Mouse (Mus musculus) bone marrow macrophage, adult 2 months (primary cell): ENCODE data around the gene Rell1. TPM values are rescaled to one million over a fixed set of nuclear protein-coding genes. Genes with fewer than 3 reads are reported as not detected.

Experiments used
- H3K27ac ChIP-seq: 2 replicates; pipeline ENCODE4 v1.5.1; 2012; ENCODE audit warnings: low read depth, low read length; ENCODE audit not compliant: insufficient read depth
- H3K4me1 ChIP-seq: 2 replicates; pipeline ENCODE4 v1.6.1; 2012; ENCODE audit warnings: low read length; ENCODE audit not compliant: control insufficient read depth, insufficient read depth
- H3K4me3 ChIP-seq: 2 replicates; pipeline ENCODE4 v1.5.1; 2012; ENCODE audit warnings: mild to moderate bottlenecking, low read length, moderate library complexity; ENCODE audit not compliant: insufficient read depth
- CTCF ChIP-seq: IDR thresholded peaks from 2 replicates; pipeline ENCODE4 v1.5.1; 2012; ENCODE audit warnings: low read depth, mild to moderate bottlenecking, low read length, moderate library complexity
- POLR2A ChIP-seq: IDR thresholded peaks from 2 replicates; pipeline ENCODE4 v1.6.1; 2012; ENCODE audit warnings: mild to moderate bottlenecking, low read depth, low read length, borderline replicate concordance
- polyA plus RNA-seq: library from polyadenylated mRNA; stranded (reverse); fragments of >200 nt; gene quantifications from 2 replicates; pipeline ENCODE4 v1.2.4, GENCODE M21; 2012; ENCODE audit not compliant: missing spikeins, insufficient read depth, insufficient read length

Rell1 gene
- polyA plus RNA-seq, 1 experiment: 63.3 TPM

DNA sequence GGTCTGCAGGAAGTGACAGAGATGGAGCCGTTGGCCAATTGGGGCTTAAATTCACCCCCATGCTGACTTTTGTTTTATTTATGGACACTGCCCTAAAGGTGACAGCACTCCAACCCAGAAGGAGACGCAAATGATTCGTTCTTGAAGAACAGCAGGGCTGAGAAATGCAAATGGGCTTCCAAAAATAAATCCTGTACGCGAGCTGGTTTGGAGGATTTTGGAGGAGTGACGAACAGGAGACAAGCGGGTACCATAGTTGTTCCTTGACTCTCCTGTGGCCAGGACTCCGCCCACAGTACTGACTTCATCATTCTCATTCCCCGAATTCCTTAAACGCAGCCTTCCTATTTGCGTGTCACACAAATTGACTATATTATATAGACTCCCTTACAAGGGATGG is 12.3 kb downstream of the Rell1 start:
- Histone ChIP-seq H3K27ac (no peak overlapping the region), H3K4me3 (no peak overlapping the region), H3K4me1 (peaks cover 3% of the 10 kb centered on the region; the same call in 1 of the 2 replicates)
- TF ChIP-seq POLR2A (no peak), CTCF (no peak)

DNA sequence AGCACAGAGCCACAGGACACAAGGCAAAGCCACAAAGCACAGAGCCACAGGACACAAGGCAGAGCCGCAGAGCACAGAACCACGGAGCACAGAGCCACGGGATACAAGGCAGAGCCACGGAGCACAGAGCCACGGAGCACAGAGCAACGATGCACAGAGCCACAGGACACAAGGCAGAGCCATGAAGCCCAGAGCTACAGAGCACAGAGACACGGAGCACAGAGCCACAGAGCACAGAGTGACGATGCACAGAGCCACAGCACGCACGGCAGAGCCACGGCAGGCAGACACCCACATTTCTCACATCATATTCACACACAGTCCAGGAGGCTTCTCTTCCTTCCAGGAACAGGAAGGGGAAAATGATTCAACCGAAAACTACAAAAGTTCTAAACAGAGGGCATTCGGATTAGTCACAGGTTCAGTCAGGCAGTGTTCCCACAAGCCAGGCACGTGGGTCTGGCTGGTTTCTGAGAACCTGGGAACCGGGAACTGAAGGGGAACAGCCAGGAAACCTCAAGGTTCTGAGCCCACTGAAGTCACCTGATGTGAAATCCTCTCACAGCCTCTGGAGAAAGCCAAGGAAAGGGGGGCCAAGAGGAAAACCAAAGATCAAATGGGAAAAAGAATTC is 15.2 kb downstream of the Rell1 start:
- Histone ChIP-seq H3K27ac (no peak overlapping the region), H3K4me1 (peaks cover 3% of the 10 kb centered on the region; the same call in 1 of the 2 replicates), H3K4me3 (no peak overlapping the region)
- TF ChIP-seq CTCF (no peak), POLR2A (no peak)

DNA sequence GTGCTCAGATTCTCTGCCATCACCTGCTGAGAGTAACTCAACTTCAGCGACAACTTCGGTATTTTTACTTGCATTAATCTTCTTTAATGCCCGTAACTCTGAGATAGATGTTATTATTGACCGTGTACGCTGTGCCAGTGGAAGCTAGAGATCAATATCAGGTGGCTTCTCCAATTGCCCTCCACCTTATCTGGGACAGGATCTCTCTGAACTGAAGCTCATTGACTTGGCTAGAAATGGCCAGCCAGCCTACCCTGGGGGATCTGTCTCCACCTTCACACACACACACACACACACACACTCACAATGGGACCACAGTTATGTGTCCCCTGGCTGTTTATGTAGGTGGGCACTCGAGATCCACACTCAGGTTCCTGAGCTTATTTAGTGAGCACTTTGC is 16.7 kb downstream of the Rell1 start:
- H3K27ac ChIP-seq: no peak overlapping the region
- no peak overlapping the region for H3K4me3 ChIP-seq
- TF ChIP-seq POLR2A (no peak), CTCF (no peak)
- H3K4me1 ChIP-seq: peaks cover 3% of the 10 kb centered on the region; the same call in 1 of the 2 replicates

DNA sequence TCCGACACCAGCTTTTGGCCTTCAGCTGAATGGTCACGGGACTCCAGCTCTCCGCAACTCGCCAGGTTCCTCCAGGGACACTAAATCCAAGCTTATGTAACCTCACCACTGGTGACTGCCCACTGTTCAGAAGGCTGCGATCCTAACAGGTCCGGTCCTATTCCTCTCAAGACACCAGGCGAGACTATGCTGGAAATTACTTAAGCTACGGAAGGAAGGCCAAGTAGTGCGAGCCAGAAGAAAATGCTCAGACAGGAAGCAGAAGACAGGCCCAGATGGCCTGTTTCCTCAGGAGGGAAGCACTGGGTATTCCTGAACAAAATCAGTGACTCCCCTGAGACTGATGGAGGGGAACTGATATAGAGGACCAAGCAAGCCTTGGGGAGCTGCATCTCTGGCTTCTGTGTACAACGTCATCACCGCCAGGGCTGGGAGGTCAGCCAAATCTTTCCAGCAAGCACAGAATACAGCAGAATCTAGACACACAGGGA is 17.2 kb downstream of the Rell1 start:
- Histone ChIP-seq H3K4me1 (peaks cover 3% of the 10 kb centered on the region; the same call in 1 of the 2 replicates), H3K27ac (no peak overlapping the region), H3K4me3 (no peak overlapping the region)
- TF ChIP-seq CTCF: no peak

DNA sequence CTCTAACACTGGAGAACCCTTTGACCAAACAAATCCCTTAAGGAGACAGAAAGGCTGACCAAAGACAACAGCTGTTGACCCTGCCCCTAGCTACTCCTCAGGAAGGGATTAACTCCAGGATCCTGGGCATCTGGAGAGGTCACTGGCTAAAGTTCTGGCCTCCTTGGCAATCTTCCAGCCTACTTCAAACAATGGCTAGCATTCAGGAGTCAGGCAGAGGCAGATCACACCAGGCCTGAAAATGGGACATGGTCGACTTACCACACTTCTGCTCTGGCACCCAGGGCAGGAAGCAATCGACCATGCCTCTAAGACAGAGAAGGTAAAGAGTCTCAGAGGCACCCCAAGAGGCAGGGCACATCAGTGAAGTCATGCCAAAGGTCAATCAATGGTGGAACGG is 19.5 kb downstream of the Rell1 start:
- TF ChIP-seq POLR2A (no peak), CTCF (no peak)
- H3K27ac ChIP-seq: no peak overlapping the region

DNA sequence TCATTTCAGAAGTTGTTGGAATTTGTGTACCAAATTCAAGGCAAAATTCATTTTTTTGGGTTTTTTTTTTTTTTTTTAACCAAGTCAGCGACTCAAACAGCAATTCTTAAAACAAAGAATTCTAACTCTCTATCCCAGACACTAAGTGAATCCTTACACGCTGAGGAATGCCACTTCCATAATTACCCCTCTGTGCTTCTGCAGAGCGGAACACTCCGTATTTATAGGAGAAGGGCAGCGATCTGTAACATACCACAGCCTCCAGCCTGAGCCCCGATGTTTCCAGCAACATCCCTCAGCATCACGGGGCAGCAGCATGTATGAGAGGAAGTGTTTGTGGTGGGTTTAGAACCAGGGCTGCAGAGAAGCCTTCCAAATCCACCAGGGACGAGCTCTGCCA is 21.2 kb downstream of the Rell1 start:
- Histone ChIP-seq H3K27ac (no peak overlapping the region), H3K4me1 (peaks cover 23% of the 10 kb centered on the region), H3K4me3 (no peak overlapping the region)
- no peak for TF ChIP-seq POLR2A
- no peak for TF ChIP-seq CTCF

More for the DNA sequence above, 19.5 kb downstream of the Rell1 start:
- H3K4me3 ChIP-seq: no peak overlapping the region
- H3K4me1 ChIP-seq: peaks cover 15% of the 10 kb centered on the region

DNA sequence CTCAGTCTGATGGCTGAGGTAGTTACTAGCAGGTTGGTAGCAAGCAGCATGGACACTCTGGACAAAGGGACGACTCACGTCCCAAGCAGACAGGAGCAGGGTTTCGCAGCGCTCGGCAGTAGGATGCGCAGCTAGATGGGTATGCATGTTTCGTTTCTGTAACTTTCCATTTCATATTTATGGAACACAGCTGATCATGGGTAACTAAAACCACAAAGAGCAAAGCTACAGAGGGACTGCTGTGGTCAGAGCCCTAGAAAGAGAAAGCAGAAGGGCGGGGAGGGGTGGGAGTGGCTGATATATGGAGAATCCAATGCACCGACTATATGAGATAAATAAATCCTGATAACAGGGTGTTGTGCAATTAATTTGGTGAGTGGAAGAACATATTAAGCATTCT is 25.4 kb downstream of the Rell1 start:
- H3K27ac ChIP-seq: peak overlapping the region; percentile 90
- peaks cover 53% of the 10 kb centered on the region for H3K4me1 ChIP-seq
- H3K4me3 ChIP-seq: peak overlapping the region; percentile 66
- TF ChIP-seq CTCF: no peak

DNA sequence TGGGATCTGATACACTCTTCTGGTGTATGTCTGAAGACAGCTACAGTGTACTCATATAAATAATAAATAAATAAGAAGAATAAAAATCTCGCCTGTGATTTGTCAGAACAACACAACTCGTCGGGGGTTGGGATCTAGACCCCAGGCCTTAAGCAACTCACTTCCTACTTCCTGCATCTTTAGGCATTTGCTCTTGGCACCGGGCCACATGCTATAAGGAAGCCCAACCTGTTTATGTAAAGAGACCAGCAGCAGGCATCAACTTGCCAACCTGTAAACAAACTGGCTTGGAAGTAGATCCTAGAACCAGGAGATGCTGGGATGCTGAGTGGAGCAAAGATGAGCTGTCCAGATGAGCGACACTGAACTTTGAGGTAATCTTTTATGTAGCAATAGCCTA is 26.8 kb downstream of the Rell1 start:
- Histone ChIP-seq H3K4me3 (no peak overlapping the region), H3K27ac (peak overlapping the region; percentile 41), H3K4me1 (peaks cover 67% of the 10 kb centered on the region)
- TF ChIP-seq POLR2A (no peak), CTCF (no peak)

DNA sequence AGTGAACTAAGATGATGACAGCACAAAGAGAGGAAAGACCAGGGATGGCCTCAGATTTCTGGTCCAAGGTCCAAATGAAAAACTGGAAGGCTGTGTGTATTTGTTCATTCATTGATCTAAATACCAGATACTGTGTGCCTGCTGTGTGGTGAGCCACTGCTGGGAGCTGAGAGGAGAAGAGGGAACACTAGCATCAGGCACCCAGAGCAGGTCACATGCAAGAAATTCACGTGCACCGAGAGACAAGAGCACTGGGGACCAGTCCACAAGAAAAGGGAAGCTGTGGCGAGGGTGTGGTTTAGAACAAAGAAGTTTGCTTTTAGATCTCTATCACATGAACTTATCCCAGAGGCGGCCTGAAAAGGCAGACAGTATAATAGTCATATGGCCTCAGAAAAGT is 30.1 kb downstream of the Rell1 start:
- TF ChIP-seq POLR2A (no peak), CTCF (no peak)
- Histone ChIP-seq H3K4me1 (peaks cover 67% of the 10 kb centered on the region), H3K4me3 (peak overlapping the region; percentile 36; the same call in 1 of the 2 replicates), H3K27ac (peak overlapping the region; percentile 96)

DNA sequence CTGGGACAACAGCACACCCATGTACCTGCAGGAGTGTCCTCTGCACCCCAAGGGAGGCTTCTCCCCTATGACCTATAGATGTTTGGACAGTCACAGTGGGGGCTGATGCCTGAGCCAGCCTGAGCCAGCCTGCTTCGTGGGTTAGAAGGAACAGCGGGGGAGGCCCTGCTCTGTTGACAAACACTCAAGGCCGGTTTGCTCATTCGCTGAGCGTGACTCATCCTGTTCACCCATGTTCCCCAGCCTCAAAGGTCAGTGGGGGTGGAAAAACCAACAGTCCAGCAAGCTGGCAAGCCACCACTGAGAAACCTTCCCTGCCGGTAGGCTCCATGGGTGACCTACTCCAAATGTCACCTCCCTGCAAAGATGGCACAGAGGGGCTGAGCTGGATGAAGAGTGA is 32.0 kb downstream of the Rell1 start:
- peak overlapping the region; percentile 68 for H3K27ac ChIP-seq
- H3K4me1 ChIP-seq: peaks cover 55% of the 10 kb centered on the region
- no peak overlapping the region for H3K4me3 ChIP-seq

DNA sequence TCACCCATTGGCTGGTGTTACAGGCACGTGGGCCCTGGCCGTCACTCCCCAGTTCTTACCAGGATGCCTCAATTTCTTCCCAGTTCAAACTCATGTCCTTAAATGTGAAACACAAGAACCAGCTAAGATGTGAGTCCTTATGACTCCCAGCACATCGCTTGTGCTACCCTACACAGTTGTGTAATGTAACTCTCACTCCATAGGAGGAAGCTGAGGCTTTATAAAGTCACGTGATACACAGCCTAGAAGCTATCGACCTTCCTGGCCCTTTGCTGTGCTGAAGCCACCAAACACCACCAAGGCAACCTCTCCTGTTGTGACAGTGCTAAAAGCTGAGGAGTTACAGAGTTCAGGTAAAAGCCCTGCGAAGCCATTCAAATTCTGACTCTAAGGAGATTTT is 33.1 kb downstream of the Rell1 start:
- TF ChIP-seq CTCF (no peak), POLR2A (no peak)
- H3K4me3 ChIP-seq: no peak overlapping the region
- H3K4me1 ChIP-seq: peaks cover 52% of the 10 kb centered on the region
- H3K27ac ChIP-seq: peak overlapping the region; percentile 45

More for the DNA sequence above, 32.0 kb downstream of the Rell1 start:
- TF ChIP-seq CTCF (no peak), POLR2A (no peak)
